ENCODE assay signal across 24 mouse cellular contexts in the genomic region with DNA sequence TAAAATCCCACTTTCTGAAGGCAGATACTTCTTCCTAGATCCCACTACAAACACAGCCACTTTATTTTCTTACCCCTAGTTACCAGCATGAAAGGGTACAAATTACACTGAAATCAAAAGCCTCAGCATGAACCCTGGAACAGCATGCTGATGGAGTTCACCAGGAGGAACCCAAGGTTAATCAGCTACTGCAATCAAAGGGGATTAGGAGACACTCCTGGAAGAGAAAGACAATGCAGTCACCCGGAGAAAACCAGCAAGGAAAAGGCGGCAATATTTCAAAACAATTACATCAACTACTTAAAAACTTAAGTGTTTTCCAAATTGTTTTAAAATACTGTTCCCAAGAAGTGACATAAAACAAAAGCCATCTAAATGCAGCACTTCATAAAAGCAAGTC.
"Had no signal": no experiment of that assay in that cellular context is flagged by ENCODE, and none has a peak within 500 bp of the region (broad histone marks: within the 10 kb centered on the region; RNA-seq: fewer than 3 reads in every experiment).

No protein-coding gene starts in this region.

- H3K9ac ChIP-seq: heart, embryonic 12.5 days; hindbrain, embryonic 12.5 days; hindbrain, embryonic 14.5 days; intestine, embryonic 15.5 days; kidney, embryonic 15.5 days; limb, embryonic 13.5 days; limb, embryonic 15.5 days; liver, embryonic 12.5 days; liver, embryonic 14.5 days had no signal

- H3K9me3 ChIP-seq: heart, embryonic 10.5 days; heart, embryonic 12.5 days; hindbrain, embryonic 10.5 days; hindbrain, embryonic 12.5 days; intestine, embryonic 15.5 days; kidney, embryonic 15.5 days; limb, embryonic 13.5 days; limb, embryonic 15.5 days; liver, embryonic 12.5 days had no signal

- ATAC-seq: hindbrain, embryonic 16.5 days; inflammation-experienced regulatory T-cells, adult 6 months; intestine, embryonic 15.5 days; liver, embryonic 12.5 days had no signal

- H3K4me3 ChIP-seq: gastrocnemius, adult 2 months; heart, embryonic 10.5 days; heart, embryonic 12.5 days; hindbrain, embryonic 10.5 days; hindbrain, embryonic 12.5 days; intestine, embryonic 15.5 days; kidney, embryonic 15.5 days; limb, embryonic 13.5 days; limb, embryonic 15.5 days; liver, embryonic 12.5 days had no signal

- H3K4me2 ChIP-seq: heart, embryonic 12.5 days; hindbrain, embryonic 12.5 days; hindbrain, embryonic 14.5 days; intestine, embryonic 15.5 days; kidney, embryonic 15.5 days; limb, embryonic 13.5 days; limb, embryonic 15.5 days; liver, embryonic 12.5 days had no signal

- H3K27me3 ChIP-seq: heart, embryonic 12.5 days; hindbrain, embryonic 12.5 days; intestine, embryonic 15.5 days; kidney, embryonic 15.5 days; limb, embryonic 13.5 days; limb, embryonic 15.5 days; liver, embryonic 12.5 days had no signal

- H3K27ac ChIP-seq: gastrocnemius, adult 2 months; heart, embryonic 10.5 days; hindbrain, embryonic 10.5 days; hindbrain, embryonic 12.5 days; hindbrain, embryonic 14.5 days; intestine, embryonic 15.5 days; kidney, embryonic 15.5 days; limb, embryonic 13.5 days; limb, embryonic 15.5 days; liver, embryonic 12.5 days; liver, embryonic 14.5 days had no signal

- H3K36me3 ChIP-seq: hindbrain, embryonic 12.5 days; intestine, embryonic 15.5 days had no signal

- DNase-seq: gastrocnemius, adult 2 months; gastrocnemius, postnatal 10 days; gastrocnemius, postnatal 25 days; heart, adult 18-20 months; heart, postnatal 10 days; heart, postnatal 4 days; kidney, adult 18-20 months; kidney, postnatal 14 days; layer of hippocampus, adult 9-11 months; layer of hippocampus, postnatal 36 days; left cerebral cortex, postnatal 4 days had no signal
